ENCODE assay signal across 25 mouse cellular contexts in the genomic region with DNA sequence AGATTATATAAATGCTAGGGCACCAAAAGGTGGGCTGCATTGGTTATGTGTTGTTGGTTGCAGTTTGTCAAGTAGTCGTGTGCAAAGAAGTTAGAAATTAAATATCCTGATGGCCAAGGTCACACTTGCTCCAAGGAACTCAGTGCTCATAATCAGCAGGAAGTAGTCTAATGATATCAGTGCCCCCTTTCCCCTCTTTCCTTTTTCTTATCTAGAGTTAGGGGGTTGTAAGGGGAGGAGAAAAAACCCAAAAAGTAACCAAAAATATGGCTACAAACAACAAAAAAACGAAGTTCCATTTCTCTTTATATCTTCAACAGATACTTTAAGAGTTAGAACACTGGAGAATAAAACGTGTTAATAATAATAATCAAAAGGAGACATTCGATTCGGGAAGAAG. TPM values are rescaled to one million over a fixed set of nuclear protein-coding genes. Genes with fewer than 3 reads are reported as not detected.
DNase-seq lines count a peak whose midpoint lies in the region; ATAC-seq and TF ChIP-seq lines count a peak whose summit lies in the region.
"Had no signal": no experiment of that assay in that cellular context is flagged by ENCODE, and none has a peak within 500 bp of the region (broad histone marks: within the 10 kb centered on the region; RNA-seq: fewer than 3 reads in every experiment).

No protein-coding gene starts in this region.

- TF ChIP-seq EP300 in liver, postnatal 0 days (IDR thresholded peaks at IDR 0.05; ENCODE audit: low read depth) = no peak
- TF ChIP-seq EP300 in MEL (IDR thresholded peaks at IDR 0.05; ENCODE audit: low read depth in 1 of 2, low read length in 2 of 2) = peak; percentile 70 to 71; a peak in 3 of 4 replicates

- H3K9ac ChIP-seq in liver, embryonic 11.5 days (ENCODE audit: low read depth, low read length) = no peak overlapping the region
- H3K9ac ChIP-seq in liver, postnatal 0 days (replicated peaks) = no peak overlapping the region
- H3K9ac ChIP-seq in MEL (ENCODE audit: control insufficient read depth, low read depth, low read length, poor library complexity, severe bottlenecking) = no peak overlapping the region
- H3K9ac ChIP-seq in liver, embryonic 13.5 days = no peak overlapping the region
- H3K9ac ChIP-seq in liver, embryonic 15.5 days = no peak overlapping the region
- H3K9ac ChIP-seq in hindbrain, embryonic 13.5 days = no peak overlapping the region
- H3K9ac ChIP-seq: embryonic facial prominence, embryonic 12.5 days; forebrain, embryonic 13.5 days; forebrain, embryonic 15.5 days; forebrain, postnatal 0 days had no signal

- H3K4me3 ChIP-seq in liver, embryonic 11.5 days (ENCODE audit: low read depth, low read length) = no peak overlapping the region
- no peak overlapping the region for H3K4me3 ChIP-seq in liver, postnatal 0 days (ENCODE audit: low read depth, low read length)
- peak overlapping the region in 1 of 2 experiments; percentile 34; a peak in 1 of 4 replicates for H3K4me3 ChIP-seq in MEL (ENCODE audit: control insufficient read depth in 1 of 2, insufficient read depth in 1 of 2, low read depth in 2 of 2, low read length in 2 of 2)
- H3K4me3 ChIP-seq in liver, embryonic 13.5 days (replicated peaks) = no peak overlapping the region
- no peak overlapping the region for H3K4me3 ChIP-seq in liver, embryonic 15.5 days (replicated peaks)
- no peak overlapping the region for H3K4me3 ChIP-seq in hindbrain, embryonic 13.5 days
- H3K4me3 ChIP-seq: embryonic facial prominence, embryonic 10.5 days; embryonic facial prominence, embryonic 12.5 days; forebrain, embryonic 13.5 days; forebrain, embryonic 15.5 days had no signal

- H3K36me3 ChIP-seq in liver, embryonic 11.5 days (ENCODE audit: control insufficient read depth, insufficient read depth, low read length) = no peaks in the 10 kb centered on the region
- no peaks in the 10 kb centered on the region for H3K36me3 ChIP-seq in liver, postnatal 0 days (replicated peaks; ENCODE audit: insufficient read depth, low read length)
- peaks cover 2 to 32% of the 10 kb centered on the region in 2 experiments; a peak in 3 of 4 replicates for H3K36me3 ChIP-seq in MEL (ENCODE audit: control insufficient read depth in 1 of 2, insufficient read depth in 2 of 2, low read length in 2 of 2)
- H3K36me3 ChIP-seq in liver, embryonic 13.5 days = no peaks in the 10 kb centered on the region
- no peaks in the 10 kb centered on the region for H3K36me3 ChIP-seq in liver, embryonic 15.5 days (replicated peaks)
- no peaks in the 10 kb centered on the region for H3K36me3 ChIP-seq in hindbrain, embryonic 13.5 days
- H3K36me3 ChIP-seq: embryonic facial prominence, embryonic 10.5 days; embryonic facial prominence, embryonic 12.5 days; forebrain, embryonic 15.5 days had no signal

- TF ChIP-seq RAD21 in MEL (IDR thresholded peaks at IDR 0.05; ENCODE audit: low read depth, low read length) = no peak

- H3K9me3 ChIP-seq in liver, embryonic 11.5 days (ENCODE audit: control insufficient read depth, low read length) = no peaks in the 10 kb centered on the region
- no peaks in the 10 kb centered on the region for H3K9me3 ChIP-seq in liver, postnatal 0 days (ENCODE audit: low read length)
- H3K9me3 ChIP-seq in MEL (replicated peaks; ENCODE audit: insufficient read depth, low read length) = no peaks in the 10 kb centered on the region
- H3K9me3 ChIP-seq in liver, embryonic 13.5 days (replicated peaks) = no peaks in the 10 kb centered on the region
- H3K9me3 ChIP-seq in liver, embryonic 15.5 days (replicated peaks) = no peaks in the 10 kb centered on the region
- no peaks in the 10 kb centered on the region for H3K9me3 ChIP-seq in hindbrain, embryonic 13.5 days
- H3K9me3 ChIP-seq: embryonic facial prominence, embryonic 10.5 days; embryonic facial prominence, embryonic 12.5 days; forebrain, embryonic 13.5 days; forebrain, embryonic 15.5 days had no signal

- H3K79me2 ChIP-seq in MEL (ENCODE audit: control insufficient read depth, insufficient read depth, low read length, poor library complexity) = peaks cover 3% of the 10 kb centered on the region

- ATAC-seq in liver, embryonic 11.5 days (replicated peaks; ENCODE audit: low FRiP score) = no peak
- ATAC-seq in liver, postnatal 0 days = no peak
- ATAC-seq in liver, embryonic 13.5 days (ENCODE audit: low read depth) = no peak
- ATAC-seq in liver, embryonic 15.5 days (ENCODE audit: insufficient read depth) = no peak
- no peak for ATAC-seq in hindbrain, embryonic 13.5 days (ENCODE audit: low FRiP score)
- ATAC-seq: activated CD4-positive, CD25-positive, alpha-beta regulatory T cell, adult 4 months; forebrain, embryonic 13.5 days; forebrain, embryonic 15.5 days; forebrain, postnatal 0 days; Patski had no signal

- TF ChIP-seq CTCF in liver, postnatal 0 days (IDR thresholded peaks at IDR 0.05; ENCODE audit: low read depth) = no peak
- TF ChIP-seq CTCF in MEL (IDR thresholded peaks at IDR 0.05 in 2 of 3, conservative IDR thresholded peaks at IDR 0.05 in 1 of 3; ENCODE audit: control insufficient read depth in 1 of 3, insufficient read depth in 1 of 3, low read depth in 2 of 3, low read length in 3 of 3, poor library complexity in 1 of 3, severe bottlenecking in 1 of 3) = no peak

- peak overlapping the region; percentile 10; the same call in 1 of the 2 replicates for H3K4me2 ChIP-seq in liver, embryonic 11.5 days
- H3K4me2 ChIP-seq in liver, postnatal 0 days (ENCODE audit: low read depth, low read length) = no peak overlapping the region
- peak overlapping the region; percentile 33; the same call in 1 of the 2 replicates for H3K4me2 ChIP-seq in liver, embryonic 13.5 days
- H3K4me2 ChIP-seq in liver, embryonic 15.5 days = peak overlapping the region; percentile 44; the same call in 1 of the 2 replicates
- H3K4me2 ChIP-seq in hindbrain, embryonic 13.5 days = no peak overlapping the region
- H3K4me2 ChIP-seq: embryonic facial prominence, embryonic 12.5 days; forebrain, embryonic 13.5 days; forebrain, embryonic 15.5 days had no signal

- no peaks in the 10 kb centered on the region for H3K27me3 ChIP-seq in liver, embryonic 11.5 days (replicated peaks; ENCODE audit: control insufficient read depth, insufficient read depth, low read length)
- no peaks in the 10 kb centered on the region for H3K27me3 ChIP-seq in liver, postnatal 0 days (ENCODE audit: insufficient read depth, low read length)
- H3K27me3 ChIP-seq in MEL (ENCODE audit: control insufficient read depth in 1 of 2, insufficient read depth in 2 of 2, low read length in 2 of 2) = no peaks in the 10 kb centered on the region; a peak in 1 of 4 replicates
- H3K27me3 ChIP-seq in liver, embryonic 13.5 days = no peaks in the 10 kb centered on the region
- no peaks in the 10 kb centered on the region for H3K27me3 ChIP-seq in liver, embryonic 15.5 days
- H3K27me3 ChIP-seq in hindbrain, embryonic 13.5 days = no peaks in the 10 kb centered on the region
- H3K27me3 ChIP-seq: embryonic facial prominence, embryonic 12.5 days; forebrain, embryonic 13.5 days; forebrain, embryonic 15.5 days had no signal

- DNase-seq in liver, embryonic 11.5 days (ENCODE audit: low spot score) = no peak
- DNase-seq in liver, postnatal 0 days = no peak
- peak; percentile 30 for DNase-seq in MEL (ENCODE audit: low read depth, low spot score)
- no peak for DNase-seq in liver, embryonic 13.5 days
- no peak for DNase-seq in urinary bladder, postnatal 25 days (ENCODE audit: low spot score)
- DNase-seq: adrenal gland, adult 8-10 months; adrenal gland, postnatal 14 days; adrenal gland, postnatal 36 days; cerebellum, adult 11-12 months; cerebellum, adult 2 months; cerebellum, adult 9-10 months; cerebellum, postnatal 10 days; cerebellum, postnatal 25 days; forebrain, postnatal 0 days had no signal

- TF ChIP-seq POLR2A in MEL (IDR thresholded peaks at IDR 0.05; ENCODE audit: control insufficient read depth in 1 of 2, insufficient read depth in 1 of 2, low read depth in 1 of 2, low read length in 2 of 2, poor library complexity in 1 of 2) = no peak

- no peaks in the 10 kb centered on the region for H3K4me1 ChIP-seq in liver, embryonic 11.5 days (replicated peaks; ENCODE audit: control insufficient read depth, insufficient read depth, low read length)
- no peaks in the 10 kb centered on the region for H3K4me1 ChIP-seq in liver, postnatal 0 days (ENCODE audit: insufficient read depth)
- H3K4me1 ChIP-seq in MEL (ENCODE audit: control insufficient read depth in 1 of 2, insufficient read depth in 2 of 2, low read length in 2 of 2) = peaks cover 14 to 20% of the 10 kb centered on the region in 2 experiments
- peaks cover 20% of the 10 kb centered on the region for H3K4me1 ChIP-seq in liver, embryonic 13.5 days (replicated peaks)
- H3K4me1 ChIP-seq in liver, embryonic 15.5 days (replicated peaks) = peaks cover 20% of the 10 kb centered on the region
- H3K4me1 ChIP-seq in hindbrain, embryonic 13.5 days (replicated peaks) = no peaks in the 10 kb centered on the region
- H3K4me1 ChIP-seq: embryonic facial prominence, embryonic 10.5 days; embryonic facial prominence, embryonic 12.5 days; forebrain, embryonic 13.5 days; forebrain, embryonic 15.5 days had no signal

- no peak overlapping the region for H3K27ac ChIP-seq in liver, embryonic 11.5 days (ENCODE audit: low read depth, low read length)
- no peak overlapping the region for H3K27ac ChIP-seq in liver, postnatal 0 days (ENCODE audit: low read depth)
- H3K27ac ChIP-seq in MEL (ENCODE audit: control insufficient read depth, low read depth, low read length) = peak overlapping the region; percentile 59
- H3K27ac ChIP-seq in liver, embryonic 13.5 days = 0 out of 2 replicates have a peak overlapping the region, but pooled peaks have one; percentile 9
- H3K27ac ChIP-seq in liver, embryonic 15.5 days (replicated peaks) = no peak overlapping the region
- H3K27ac ChIP-seq in hindbrain, embryonic 13.5 days = no peak overlapping the region
- H3K27ac ChIP-seq: embryonic facial prominence, embryonic 10.5 days; embryonic facial prominence, embryonic 12.5 days; forebrain, embryonic 13.5 days; forebrain, embryonic 15.5 days had no signal

- 70% methylated on average over 5 of the region's 5 CpGs for WGBS in liver, embryonic 11.5 days
- 70% methylated on average over 5 of the region's 5 CpGs for WGBS in liver, postnatal 0 days (ENCODE audit: insufficient replicate concordance)
- WGBS in liver, embryonic 13.5 days (ENCODE audit: insufficient replicate concordance) = 55% methylated on average over 5 of the region's 5 CpGs
- WGBS in liver, embryonic 15.5 days (ENCODE audit: insufficient replicate concordance) = 53% methylated on average over 5 of the region's 5 CpGs
- 84% methylated on average over 5 of the region's 5 CpGs for WGBS in hindbrain, embryonic 13.5 days

RNA-seq across cellular contexts. Expression of gene Bex4, which starts 2.6 kb away (rescaled TPM):
- 307 and 310 TPM in 2 replicates for polyA plus RNA-seq in liver, embryonic 11.5 days (2014; fragmentation: Nextera tagmentation; extraction: Ambion mirVana)
- polyA plus RNA-seq in liver, postnatal 0 days (2015; fragmentation: Nextera tagmentation; extraction: Ambion mirVana) = 111 and 121 TPM in 2 replicates
- total RNA-seq in MEL (2012; rRNA removed) = 219 and 240 TPM in 2 replicates
- 100 to 1,000 TPM in 1 of 2 experiments, not detected in 1; 412 TPM for polyA plus RNA-seq in MEL (2012; ENCODE audit: insufficient read depth in 1 of 2, insufficient read length in 2 of 2, low read depth in 1 of 2, low replicate concordance in 2 of 2, missing spikeins in 1 of 2)
- polyA plus RNA-seq in liver, embryonic 13.5 days (2015; fragmentation: Nextera tagmentation; extraction: Ambion mirVana) = 211 and 264 TPM in 2 replicates
- polyA plus RNA-seq in liver, embryonic 15.5 days (2015; fragmentation: Nextera tagmentation; extraction: Ambion mirVana) = 128 and 149 TPM in 2 replicates
- 107 and 114 TPM in 2 replicates for polyA plus RNA-seq in hindbrain, embryonic 13.5 days (2015; fragmentation: Nextera tagmentation; extraction: Ambion mirVana)
- polyA plus RNA-seq: activated CD4-positive, CD25-positive, alpha-beta regulatory T cell, adult 4 months; C2C12; Patski had no signal

RNA-seq across cellular contexts. Expression of gene Tceal8, which starts 30.8 kb away (rescaled TPM):
- 236 and 244 TPM in 2 replicates for polyA plus RNA-seq in liver, embryonic 11.5 days (2014; fragmentation: Nextera tagmentation; extraction: Ambion mirVana)
- 139 and 150 TPM in 2 replicates for polyA plus RNA-seq in liver, postnatal 0 days (2015; fragmentation: Nextera tagmentation; extraction: Ambion mirVana)
- total RNA-seq in MEL (2012; rRNA removed) = 26.9 and 27.4 TPM in 2 replicates
- polyA plus RNA-seq in MEL (2012; ENCODE audit: insufficient read depth in 1 of 2, insufficient read length in 2 of 2, low read depth in 1 of 2, low replicate concordance in 2 of 2, missing spikeins in 1 of 2) = 100 to 1,000 TPM in 1 of 2 experiments, 10 to 100 TPM in 1; 41.1 to 759 TPM
- 191 and 256 TPM in 2 replicates for polyA plus RNA-seq in liver, embryonic 13.5 days (2015; fragmentation: Nextera tagmentation; extraction: Ambion mirVana)
- polyA plus RNA-seq in liver, embryonic 15.5 days (2015; fragmentation: Nextera tagmentation; extraction: Ambion mirVana) = 167 and 187 TPM in 2 replicates
- 141 and 144 TPM in 2 replicates for polyA plus RNA-seq in hindbrain, embryonic 13.5 days (2015; fragmentation: Nextera tagmentation; extraction: Ambion mirVana)

RNA-seq across cellular contexts. Expression of gene Nxf3, which starts 56.3 kb away (rescaled TPM):
- polyA plus RNA-seq in liver, embryonic 11.5 days (2014; fragmentation: Nextera tagmentation; extraction: Ambion mirVana) = 0.23 and 0.25 TPM in 2 replicates
- polyA plus RNA-seq in liver, postnatal 0 days (2015; fragmentation: Nextera tagmentation; extraction: Ambion mirVana) = 0.07 and 0.09 TPM in 2 replicates
- not detected in 2 replicates for total RNA-seq in MEL (2012; rRNA removed)
- under 1 TPM in 1 of 2 experiments, not detected in 1; 0.08 TPM for polyA plus RNA-seq in MEL (2012; ENCODE audit: insufficient read depth in 1 of 2, insufficient read length in 2 of 2, low read depth in 1 of 2, low replicate concordance in 2 of 2, missing spikeins in 1 of 2)
- polyA plus RNA-seq in liver, embryonic 13.5 days (2015; fragmentation: Nextera tagmentation; extraction: Ambion mirVana) = 0.18 and 0.21 TPM in 2 replicates
- 0.15 and 0.18 TPM in 2 replicates for polyA plus RNA-seq in liver, embryonic 15.5 days (2015; fragmentation: Nextera tagmentation; extraction: Ambion mirVana)
- not detected in 2 replicates for polyA plus RNA-seq in hindbrain, embryonic 13.5 days (2015; fragmentation: Nextera tagmentation; extraction: Ambion mirVana)
- total RNA-seq: adrenal gland, adult 18-20 months; adrenal gland, adult 8-10 months; adrenal gland, postnatal 14 days; adrenal gland, postnatal 36 days; forebrain, postnatal 0 days had no signal
- polyA plus RNA-seq: activated CD4-positive, CD25-positive, alpha-beta regulatory T cell, adult 4 months; embryonic facial prominence, embryonic 10.5 days; forebrain, embryonic 11.5 days; forebrain, embryonic 13.5 days; forebrain, embryonic 15.5 days; Patski had no signal

Comparison
In these comparisons a context has a peak if more than half of its experiments do, and no peak if none do; other contexts are left out.
1. H3K27ac ChIP-seq: peak in MEL (single experiment) and liver, embryonic 13.5 days (single experiment); none in liver, embryonic 11.5 days (single experiment), liver, postnatal 0 days (single experiment), liver, embryonic 15.5 days (single experiment) and hindbrain, embryonic 13.5 days (single experiment).
2. H3K4me2 ChIP-seq: peak in liver, embryonic 11.5 days (single experiment), liver, embryonic 13.5 days (single experiment) and liver, embryonic 15.5 days (single experiment); none in liver, postnatal 0 days (single experiment) and hindbrain, embryonic 13.5 days (single experiment).